Mouse (Mus musculus): ENCODE measurements at regions not wholly inside any gene's neighbourhood (a gene's known extent, or its start where the extent isn't known, plus 50 kb on each side); places are given as distances from the start of the nearest gene placed in this dataset.

- TF ChIP-seq POLR2A (IDR thresholded peaks at IDR 0.05; ENCODE audit: borderline replicate concordance, extremely low read depth, low read depth, low read length) (no peak), CTCF (IDR thresholded peaks at IDR 0.05; ENCODE audit: insufficient read depth, low read length) (no peak)
Measured at GRCm38 (mm10) chr15:27308639-27309038, 157.8 kb upstream of the Ank start.
